Mouse (Mus musculus): Measurements from ENCODE around the gene Pgrmc2. TPM values are rescaled to one million over a fixed set of nuclear protein-coding genes. Genes with fewer than 3 reads are reported as not detected.

The Pgrmc2 gene
- 10 to 100 TPM; 15.2 to 17.7 TPM for total RNA-seq (2021)
- long read RNA-seq, experiment 1, transcript Pgrmc2-201 (3 exons, 3,007 nt), result major isoform, 10 of 19 reads
- long read RNA-seq, experiment 1, partial matches to known transcripts, result 0 of 19 reads
- long read RNA-seq, experiment 1, other reads (novel, unspliced or antisense), result 9 of 19 reads
- long read RNA-seq, experiment 2, transcript Pgrmc2-201 (3 exons, 3,007 nt), result major isoform, 23 of 29 reads
- long read RNA-seq, experiment 2, partial matches to known transcripts, result 0 of 29 reads
- long read RNA-seq, experiment 2, other reads (novel, unspliced or antisense), result 6 of 29 reads

- DNase-seq, result peak; percentile 97 to 98
- intact Hi-C loops (cut with DNase I), result no loop called here
Measured at GRCm38 (mm10) chr3:41082885-41083789, at the start of gene Pgrmc2. Gene Pgrmc2, minus strand, starts transcription at chr3:41083046.

GRCm38 (mm10) chr3:41124000-41124294, 41.1 kb upstream of the Pgrmc2 start:
- DNase-seq, result no peak
- intact Hi-C loops (cut with DNase I), result no loop called here

DNA sequence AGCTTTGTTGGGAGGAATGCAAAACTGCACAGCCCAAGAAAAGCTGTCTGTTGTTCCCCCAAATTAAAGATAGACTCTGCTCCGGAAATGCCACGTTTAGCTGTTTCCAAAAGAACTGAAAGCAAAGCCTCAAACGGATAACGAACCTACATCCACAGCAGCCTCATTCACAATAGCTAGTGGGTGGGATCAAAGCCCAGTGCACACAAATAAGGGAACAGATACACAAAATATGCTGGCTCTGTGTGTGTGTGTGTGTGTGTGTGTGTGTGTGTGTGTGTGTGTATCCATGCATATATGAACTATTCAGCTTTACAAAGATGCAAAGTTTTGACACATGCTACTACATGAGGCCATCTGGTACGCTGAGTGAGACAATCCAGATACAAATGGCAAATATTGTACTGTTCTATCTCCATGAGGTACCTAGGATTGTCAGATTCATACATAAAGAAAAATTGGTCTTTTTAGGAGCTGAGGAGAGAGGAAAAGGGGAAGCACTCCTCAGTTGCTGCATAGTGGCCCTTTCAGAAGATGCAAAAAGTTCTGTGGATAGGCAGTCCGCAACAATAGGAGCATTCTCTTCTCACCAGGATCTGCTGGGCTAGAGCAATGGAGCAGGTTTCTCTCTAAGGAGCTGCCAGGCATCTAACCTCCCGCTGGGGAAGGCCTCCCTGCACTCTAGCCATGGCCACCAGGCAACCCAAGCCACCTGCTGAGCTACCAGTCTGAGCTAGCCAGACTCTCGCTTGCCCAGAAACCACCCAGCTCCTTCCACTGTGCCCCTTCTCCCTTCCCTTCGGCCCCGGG, 40.5 kb upstream of the Pgrmc2 start:
- DNase-seq, result no peak
- intact Hi-C loops (cut with DNase I), result no loop called here

DNA sequence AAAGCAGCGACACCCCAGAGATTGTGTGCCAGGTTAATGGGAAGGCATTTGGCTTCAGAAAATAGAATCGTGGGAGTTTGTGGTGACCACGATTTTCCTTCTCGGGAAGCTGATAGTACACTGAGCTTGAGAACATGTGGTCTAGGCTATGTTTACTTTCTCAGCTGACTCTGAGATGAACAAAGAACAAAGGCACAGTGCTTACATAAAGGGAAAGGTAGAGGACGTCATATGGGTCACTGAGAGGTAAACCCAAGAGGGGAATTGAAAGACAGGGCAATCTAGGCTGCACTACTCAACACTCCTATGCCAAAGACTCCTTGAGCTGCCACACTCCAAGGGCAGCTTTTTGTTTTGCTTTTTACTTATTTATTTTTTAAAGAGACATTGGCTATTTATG, 35.3 kb upstream of the Pgrmc2 start:
- intact Hi-C loops (cut with DNase I), result no loop called here
- no peak for DNase-seq

DNA sequence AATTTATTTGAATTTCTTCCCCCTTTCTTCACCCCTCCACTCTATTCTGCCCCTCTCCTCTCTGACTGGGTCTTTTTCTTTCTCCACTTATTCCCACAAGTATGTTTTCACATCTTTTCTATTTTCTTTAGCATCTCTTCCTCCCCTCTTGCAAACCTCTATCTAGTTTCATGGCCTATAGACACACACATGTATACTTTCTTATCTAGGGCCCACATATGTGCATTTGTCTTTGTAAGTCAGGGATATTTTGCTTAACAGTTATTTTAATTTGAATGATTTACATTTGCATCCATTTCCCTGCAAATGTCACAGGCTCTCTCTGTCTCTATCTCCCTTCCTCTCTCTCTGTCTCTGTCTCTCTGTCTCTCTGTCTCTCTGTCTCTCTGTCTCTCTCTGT, 34.6 kb upstream of the Pgrmc2 start:
- DNase-seq, result no peak
- intact Hi-C loops (cut with DNase I), result no loop called here

DNA sequence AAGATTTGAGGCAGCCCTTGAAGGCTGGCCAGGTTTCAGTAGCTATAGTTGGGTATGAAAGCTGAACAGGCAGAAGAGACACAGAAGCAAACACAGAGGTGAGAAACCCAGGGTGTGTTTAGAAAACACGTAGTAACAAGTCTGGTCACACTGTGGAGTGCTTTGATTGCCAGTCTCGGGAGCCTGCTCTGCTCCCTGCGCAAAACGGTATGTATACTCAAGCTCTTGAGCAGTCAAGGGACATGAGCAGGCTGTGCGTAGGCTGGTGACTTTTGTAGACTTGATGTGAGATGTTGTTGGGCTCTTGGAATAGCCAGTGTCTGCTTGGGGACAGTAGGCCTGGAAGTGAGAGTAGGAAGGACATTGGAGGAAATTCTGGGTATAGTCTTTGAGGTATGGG, 30.3 kb upstream of the Pgrmc2 start:
- no peak for DNase-seq
- intact Hi-C loops (cut with DNase I), result no loop called here

GRCm38 (mm10) chr3:41108306-41108785, 25.5 kb upstream of the Pgrmc2 start:
- no peak for DNase-seq
- intact Hi-C loops (cut with DNase I), result no loop called here

- intact Hi-C loops (cut with DNase I), result no loop called here
- no peak for DNase-seq
Measured at GRCm38 (mm10) chr3:41107600-41108305, 24.9 kb upstream of the Pgrmc2 start.

DNA sequence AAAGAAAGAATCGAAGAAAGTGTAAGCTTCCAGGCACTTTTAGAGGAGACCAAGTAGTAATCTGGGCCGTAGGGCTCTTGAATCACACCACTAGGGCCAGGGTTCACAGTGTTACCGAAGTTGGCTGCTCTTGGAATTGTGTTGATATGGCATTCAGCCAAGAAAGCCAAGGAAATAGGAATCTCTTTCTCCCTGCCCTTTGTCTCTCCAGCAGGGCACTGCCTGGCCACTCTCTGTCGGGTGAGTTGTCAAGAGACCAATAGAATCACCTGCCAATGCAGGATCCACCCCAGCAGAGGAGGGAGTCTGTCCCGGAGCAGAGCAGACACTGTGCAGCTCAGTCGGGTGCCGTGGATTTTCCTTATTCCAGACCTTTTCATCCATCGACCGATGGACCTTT, 19.1 kb upstream of the Pgrmc2 start:
- intact Hi-C loops (cut with DNase I), result no loop called here
- DNase-seq, result no peak

- DNase-seq, result no peak
- intact Hi-C loops (cut with DNase I), result no loop called here
Measured at GRCm38 (mm10) chr3:41100157-41100556, 17.3 kb upstream of the Pgrmc2 start.

DNA sequence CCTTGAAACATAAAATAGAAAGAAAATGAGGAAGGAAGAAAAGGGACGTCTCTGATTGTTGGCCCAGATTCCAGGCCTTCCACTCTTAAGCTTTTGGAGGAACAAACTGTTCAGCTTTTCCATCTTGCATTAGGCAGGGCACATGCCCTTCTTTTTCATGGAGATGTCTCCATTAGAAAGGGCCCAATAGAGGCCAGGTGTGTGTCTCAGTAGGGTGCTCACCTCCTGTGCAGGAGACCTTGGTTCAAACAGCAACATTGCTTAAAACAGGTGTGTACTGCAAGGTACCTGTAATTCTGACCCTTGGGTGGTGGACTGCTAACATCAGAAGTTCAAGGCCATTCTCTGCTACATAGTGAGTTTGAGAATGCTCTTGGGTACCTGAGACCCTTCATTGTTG, 16.8 kb upstream of the Pgrmc2 start:
- intact Hi-C loops (cut with DNase I), result no loop called here
- DNase-seq, result no peak

GRCm38 (mm10) chr3:41093210-41093609, 10.4 kb upstream of the Pgrmc2 start:
- intact Hi-C loops (cut with DNase I), result no loop called here
- no peak for DNase-seq

DNA sequence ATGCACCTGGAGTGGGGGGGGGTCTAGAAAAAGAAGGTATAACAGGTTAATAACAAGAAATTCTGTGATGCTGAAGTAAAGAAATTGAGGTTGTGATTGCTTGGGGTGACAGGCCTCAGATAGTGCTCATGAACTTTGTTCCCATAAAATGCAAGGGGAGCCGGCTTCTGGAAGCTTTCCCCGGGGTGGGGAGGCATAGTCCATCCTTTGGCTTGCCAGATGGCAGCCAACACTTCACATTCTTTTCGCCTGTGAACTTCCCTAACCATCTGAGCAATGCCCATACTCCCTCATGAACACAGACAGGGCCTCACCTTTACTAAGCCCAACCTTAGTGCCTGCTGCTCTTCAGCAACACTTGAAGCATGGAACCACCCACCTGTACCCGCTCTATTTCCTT, 9.5 kb upstream of the Pgrmc2 start:
- intact Hi-C loops (cut with DNase I), result no loop called here
- no peak for DNase-seq

GRCm38 (mm10) chr3:41090839-41091238, 8.0 kb upstream of the Pgrmc2 start:
- DNase-seq, result no peak
- intact Hi-C loops (cut with DNase I), result no loop called here

- intact Hi-C loops (cut with DNase I), result loop anchor here (5.0 kb wide), 1 partner anchor 70 kb away; no protein-coding TSS in a partner anchor
- DNase-seq, result no peak
Measured at GRCm38 (mm10) chr3:41087071-41087470, 4.2 kb upstream of the Pgrmc2 start.

- intact Hi-C loops (cut with DNase I), result no loop called here
- no peak for DNase-seq
Measured at GRCm38 (mm10) chr3:41084421-41084820, 1.6 kb upstream of the Pgrmc2 start.

GRCm38 (mm10) chr3:41083790-41084112, 905 bp upstream of the Pgrmc2 start:
- no peak for DNase-seq
- intact Hi-C loops (cut with DNase I), result no loop called here

- no peak for DNase-seq
- intact Hi-C loops (cut with DNase I), result no loop called here
Measured at GRCm38 (mm10) chr3:41082520-41082884, 344 bp downstream of the Pgrmc2 start.

- DNase-seq, result no peak
- intact Hi-C loops (cut with DNase I), result no loop called here
Measured at GRCm38 (mm10) chr3:41081474-41082301, 1.2 kb downstream of the Pgrmc2 start.

DNA sequence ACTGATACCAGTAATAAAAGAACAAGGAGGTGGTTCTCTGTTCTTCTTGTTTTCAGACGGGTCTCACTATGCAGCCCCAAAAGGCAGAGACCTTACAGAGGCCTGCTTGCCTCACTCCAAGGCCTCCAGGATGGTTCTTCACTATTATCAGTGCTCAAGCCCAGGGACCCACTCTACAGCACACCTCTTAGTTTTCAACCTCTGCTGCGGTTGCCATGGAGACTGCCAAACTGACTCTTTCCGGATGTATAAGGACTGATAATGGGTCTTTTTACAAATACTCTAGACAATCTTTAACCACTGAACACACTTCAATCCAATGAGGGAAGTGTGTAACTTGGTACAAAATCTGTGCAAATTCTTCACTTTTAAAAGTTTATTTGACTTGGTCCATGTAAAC, 2.1 kb downstream of the Pgrmc2 start:
- intact Hi-C loops (cut with DNase I), result no loop called here
- no peak for DNase-seq

All from gastrocnemius, postnatal 36 days (tissue).